Mouse (Mus musculus) left cerebral cortex, postnatal 10 days (tissue): ENCODE data around the gene Pecr. TPM values are rescaled to one million over a fixed set of nuclear protein-coding genes. Genes with fewer than 3 reads are reported as not detected.
A peak's percentile ranks its signal among the peaks of the same experiment; 100 is the strongest.

Experiments used
- DNase-seq, 2 experiments: peaks; one replicate each; pipeline ENCODE4 v3.0.0; 2021 to 2022; ENCODE audit warnings: low spot score in 2 of 2, mixed read lengths in 1 of 2; ENCODE audit errors: extremely low spot score in 1 of 2
- intact Hi-C: fragments of 180-260 bp; cut with DNase I; formaldehyde crosslinking; loops from one replicate; pipeline ENCODE4 v1.15.1; 2025
- total RNA-seq, 2 experiments: library from RNA; stranded (reverse); gene quantifications; 2 replicates each; pipeline ENCODE4 v1.2.3; 2021

The Pecr gene
- total RNA-seq, 2 experiments from 2014 or later, result 5.0 TPM

DNA sequence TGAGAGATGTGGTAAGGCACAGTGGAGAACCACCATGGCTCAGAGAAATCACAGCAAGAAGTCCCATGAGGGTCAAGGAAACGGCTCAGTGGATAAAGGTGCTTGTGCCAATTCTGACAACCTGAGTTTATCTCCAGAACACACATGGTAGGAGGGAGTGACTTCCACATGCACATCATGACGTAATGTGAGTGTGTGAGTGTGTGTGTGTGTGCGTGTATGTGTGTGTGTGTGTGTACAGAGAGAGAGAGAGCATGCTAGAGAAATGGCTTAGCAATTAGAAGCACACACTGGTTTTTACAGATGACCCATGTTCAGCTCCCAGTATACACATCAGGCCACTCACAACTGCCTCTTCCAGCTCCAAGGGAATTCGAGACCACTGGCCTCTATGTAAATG lies 68.9 kb downstream of the Pecr start:
- no peak for DNase-seq
- intact Hi-C loops, result no loop called here

DNA sequence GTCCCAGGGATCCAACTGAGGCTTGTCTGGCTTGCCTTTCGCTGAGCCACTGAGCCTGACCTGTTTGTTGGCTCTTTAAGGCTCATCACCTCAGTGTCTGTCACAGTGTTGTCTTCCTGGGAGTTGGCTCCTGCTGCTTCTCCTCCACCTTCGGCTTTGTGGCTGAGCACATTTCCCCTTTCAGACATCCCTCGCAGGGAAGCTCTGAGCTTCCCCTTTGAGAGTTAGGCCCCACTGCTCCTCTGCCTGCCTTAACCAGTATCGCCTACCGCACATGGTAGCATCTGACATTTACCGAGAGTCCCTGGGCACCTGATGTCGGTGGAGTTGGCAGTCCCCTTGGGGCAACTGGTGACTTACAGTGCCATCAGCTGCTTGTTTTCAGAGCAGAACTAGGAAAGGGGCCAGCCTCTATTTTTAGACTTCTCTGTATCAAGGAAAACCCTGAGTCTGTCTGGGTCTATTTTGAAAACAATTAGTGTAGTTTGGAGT lies 69.6 kb downstream of the Pecr start:
- DNase-seq, result no peak
- intact Hi-C loops, result no loop called here

GRCm38 (mm10) chr1:72213954-72214353 lies 70.2 kb downstream of the Pecr start:
- intact Hi-C loops, result no loop called here
- DNase-seq, result no peak

DNA sequence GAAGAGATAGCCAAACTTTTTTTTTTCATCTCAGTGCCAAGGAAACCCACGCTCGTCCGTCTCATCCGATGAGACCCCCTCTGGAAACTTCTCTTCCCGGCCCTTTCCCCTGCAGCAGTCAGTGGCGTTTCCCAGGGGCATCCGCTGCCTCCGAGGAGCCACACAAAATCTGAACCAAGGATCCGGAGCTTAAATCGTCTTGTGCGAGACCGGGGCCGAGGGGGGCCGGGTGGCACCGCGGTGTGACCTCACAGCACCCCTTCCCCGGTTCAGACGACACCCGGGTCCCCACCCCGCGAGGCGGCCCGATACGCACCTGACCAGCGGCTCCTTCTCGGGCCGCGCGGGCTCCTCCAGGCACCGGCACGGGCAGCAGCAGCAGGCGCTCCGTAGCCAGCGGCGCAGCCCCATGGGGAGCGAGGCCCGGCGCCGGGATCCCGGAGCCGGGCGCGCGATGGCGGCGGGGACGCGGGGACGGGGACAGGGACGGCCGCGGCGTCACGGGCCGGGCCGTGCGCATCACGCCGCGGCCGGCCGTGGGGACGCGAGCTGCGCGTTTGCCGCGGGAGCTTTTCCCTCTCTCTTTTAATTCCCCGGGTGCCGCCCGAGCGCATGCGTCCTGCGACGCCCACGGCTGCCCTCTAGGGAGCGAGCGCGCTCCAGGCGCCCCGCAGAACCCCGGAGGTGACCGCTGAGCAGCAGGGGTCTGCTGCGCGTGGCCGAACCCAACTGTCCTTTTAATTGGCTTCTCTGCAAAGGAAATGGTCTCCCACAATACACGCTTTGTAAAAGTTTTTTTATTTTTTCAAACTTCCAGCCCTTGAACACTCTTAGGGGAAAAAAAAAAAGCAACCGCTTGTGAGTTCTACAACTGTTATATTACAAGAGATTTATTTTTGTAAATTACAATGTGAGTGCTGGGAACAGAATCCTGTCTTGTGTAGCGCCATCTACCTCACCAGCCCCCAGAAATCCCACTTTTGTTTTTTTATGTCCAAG lies 72.1 kb downstream of the Pecr start, which contains the start of gene Mreg:
Mreg (minus strand) TSS at position 607 of the 999 bp plus-strand sequence.
- peak in 1 of 2 experiments; percentile 68 for DNase-seq

GRCm38 (mm10) chr1:72210803-72211679 lies 73.1 kb downstream of the Pecr start:
- intact Hi-C loops, result no loop called here
- no peak for DNase-seq

More for the DNA sequence above, 72.1 kb downstream of the Pecr start, which contains the start of gene Mreg:
- intact Hi-C loops, result no loop called here

Other genes starting within 250 kb of the Pecr start
- gene Mreg, start 72.0 kb downstream of the Pecr start, total RNA-seq, result 1 to 10 TPM; 1.6 to 2.2 TPM
- gene Tmem169, start 55 bp upstream of the Pecr start, total RNA-seq, result 10 to 100 TPM; 35.7 to 39.7 TPM
- 10 to 100 TPM in 1 of 2 experiments, 1 to 10 TPM in 1; 9.8 to 10.5 TPM for gene Xrcc5, start 23.1 kb upstream of the Pecr start, total RNA-seq